Mouse (Mus musculus): ENCODE results near the gene Mamstr. TPM values are rescaled to one million over a fixed set of nuclear protein-coding genes. Genes with fewer than 3 reads are reported as not detected.
A peak's percentile ranks its signal among the peaks of the same experiment; 100 is the strongest.

The Mamstr gene
- polyA plus RNA-seq, 1 experiment = 0.48 TPM

DNA sequence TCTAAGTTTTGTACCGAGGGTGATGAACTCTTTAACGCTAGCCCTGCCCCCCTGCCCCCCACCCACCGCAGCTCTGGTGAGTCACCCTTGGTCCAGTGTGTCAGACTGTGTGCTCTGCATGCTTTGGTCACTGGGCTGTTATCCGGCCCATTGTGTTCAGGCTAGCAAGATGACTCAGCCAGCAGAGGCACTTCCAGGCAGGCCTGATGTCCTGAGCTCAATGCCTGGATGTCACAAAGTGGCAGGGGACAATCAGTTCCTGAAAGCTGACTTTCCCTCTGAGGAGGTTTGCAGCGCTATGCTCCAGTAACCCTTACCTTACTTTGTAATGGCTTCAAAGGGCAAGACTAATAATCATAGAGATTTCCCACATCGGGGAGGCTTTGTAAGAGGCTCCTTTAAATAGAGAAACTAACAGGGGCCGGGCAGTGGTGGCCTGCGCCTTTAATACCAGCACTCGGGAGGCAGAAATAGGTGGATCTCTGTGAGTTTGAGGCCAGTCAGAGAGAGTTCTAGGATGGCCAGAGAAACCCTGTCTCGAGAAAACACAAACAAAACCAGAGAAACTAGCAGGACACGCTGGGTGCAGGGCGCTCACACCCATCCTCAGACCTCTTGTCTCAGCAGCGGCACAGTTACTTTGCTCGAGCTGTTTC, 40.3 kb downstream of the Mamstr start:
- no peak overlapping the region for H3ac ChIP-seq (ENCODE audit: control insufficient read depth, insufficient read length, low read depth)
- TF ChIP-seq CEBPB (IDR thresholded peaks at IDR 0.05; ENCODE audit: low read depth) (no peak), CTCF (IDR thresholded peaks at IDR 0.05; ENCODE audit: control insufficient read depth, insufficient read depth, insufficient read length) (no peak), MYOD1 (IDR thresholded peaks at IDR 0.05; ENCODE audit: control insufficient read depth, insufficient read length, low read depth) (no peak), FOSL1 (IDR thresholded peaks at IDR 0.05; ENCODE audit: insufficient read depth, low read length, poor library complexity, severe bottlenecking) (peak; percentile 70), MAX (IDR thresholded peaks at IDR 0.05) (peak; percentile 84), USF1 (IDR thresholded peaks at IDR 0.05; ENCODE audit: low read depth) (no peak)
- no peaks in the 10 kb centered on the region for H3K79me2 ChIP-seq (ENCODE audit: control insufficient read depth, insufficient read depth)
- no peak overlapping the region for H3K4me3 ChIP-seq (ENCODE audit: insufficient read depth, poor library complexity, severe bottlenecking)
- no peaks in the 10 kb centered on the region for H3K79me3 ChIP-seq (ENCODE audit: low read depth)
- H3K36me3 ChIP-seq (ENCODE audit: control insufficient read depth, insufficient read depth) = no peaks in the 10 kb centered on the region
- no peaks in the 10 kb centered on the region for H3K27me3 ChIP-seq (ENCODE audit: control insufficient read depth, insufficient read depth, insufficient read length)

DNA sequence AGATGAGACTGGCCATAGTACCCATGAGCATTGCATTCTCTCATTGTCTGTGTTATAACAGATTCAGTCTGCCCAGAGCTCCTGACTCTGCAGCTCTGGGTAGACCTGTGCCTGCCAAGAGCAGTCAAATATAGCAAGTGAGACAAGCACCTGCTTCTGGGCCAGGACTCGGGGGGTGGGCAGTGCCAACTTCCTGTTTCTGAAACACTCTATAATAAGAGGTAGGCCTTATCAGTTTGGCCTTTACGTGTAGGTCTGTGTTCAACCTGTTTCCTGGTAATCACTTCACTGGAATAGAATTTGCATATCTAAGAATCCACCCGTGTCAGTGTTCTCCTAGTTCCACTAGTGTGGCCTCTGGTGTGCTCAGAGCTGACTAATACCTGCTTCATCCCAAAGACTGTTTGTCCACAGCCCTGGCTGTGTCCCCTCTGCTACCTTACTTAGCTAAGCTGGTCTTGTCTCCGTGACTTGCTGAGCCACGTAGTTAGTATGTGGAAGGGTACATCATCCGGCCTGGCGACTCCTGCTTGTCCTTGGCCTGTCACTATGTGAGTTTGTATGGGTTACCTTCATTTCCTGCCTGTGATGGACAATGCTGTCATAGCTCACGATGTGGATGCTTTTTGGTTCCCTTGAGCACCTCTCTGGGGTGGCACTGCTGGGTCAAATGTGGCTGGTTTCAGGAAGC, 41.4 kb downstream of the Mamstr start:
- Histone ChIP-seq H3K79me3 (ENCODE audit: low read depth) (no peaks in the 10 kb centered on the region), H3K36me3 (ENCODE audit: control insufficient read depth, insufficient read depth) (no peaks in the 10 kb centered on the region), H3K27me3 (ENCODE audit: control insufficient read depth, insufficient read depth, insufficient read length) (no peaks in the 10 kb centered on the region), H3K79me2 (ENCODE audit: control insufficient read depth, insufficient read depth) (no peaks in the 10 kb centered on the region), H3ac (ENCODE audit: control insufficient read depth, insufficient read length, low read depth) (no peak overlapping the region), H3K4me3 (ENCODE audit: insufficient read depth, poor library complexity, severe bottlenecking) (no peak overlapping the region)
- no peak for TF ChIP-seq MYOG (IDR thresholded peaks at IDR 0.05; ENCODE audit: control insufficient read depth, extremely low read depth, insufficient read length)
- TF ChIP-seq CEBPB (IDR thresholded peaks at IDR 0.05; ENCODE audit: low read depth) = no peak
- no peak for TF ChIP-seq FOSL1 (IDR thresholded peaks at IDR 0.05; ENCODE audit: insufficient read depth, low read length, poor library complexity, severe bottlenecking)
- TF ChIP-seq MYOD1 (IDR thresholded peaks at IDR 0.05; ENCODE audit: control insufficient read depth, insufficient read length, low read depth) = no peak
- no peak for TF ChIP-seq CTCF (IDR thresholded peaks at IDR 0.05; ENCODE audit: control insufficient read depth, insufficient read depth, insufficient read length)
- no peak for TF ChIP-seq USF1 (IDR thresholded peaks at IDR 0.05; ENCODE audit: low read depth)
- no peak for TF ChIP-seq MAX (IDR thresholded peaks at IDR 0.05)

DNA sequence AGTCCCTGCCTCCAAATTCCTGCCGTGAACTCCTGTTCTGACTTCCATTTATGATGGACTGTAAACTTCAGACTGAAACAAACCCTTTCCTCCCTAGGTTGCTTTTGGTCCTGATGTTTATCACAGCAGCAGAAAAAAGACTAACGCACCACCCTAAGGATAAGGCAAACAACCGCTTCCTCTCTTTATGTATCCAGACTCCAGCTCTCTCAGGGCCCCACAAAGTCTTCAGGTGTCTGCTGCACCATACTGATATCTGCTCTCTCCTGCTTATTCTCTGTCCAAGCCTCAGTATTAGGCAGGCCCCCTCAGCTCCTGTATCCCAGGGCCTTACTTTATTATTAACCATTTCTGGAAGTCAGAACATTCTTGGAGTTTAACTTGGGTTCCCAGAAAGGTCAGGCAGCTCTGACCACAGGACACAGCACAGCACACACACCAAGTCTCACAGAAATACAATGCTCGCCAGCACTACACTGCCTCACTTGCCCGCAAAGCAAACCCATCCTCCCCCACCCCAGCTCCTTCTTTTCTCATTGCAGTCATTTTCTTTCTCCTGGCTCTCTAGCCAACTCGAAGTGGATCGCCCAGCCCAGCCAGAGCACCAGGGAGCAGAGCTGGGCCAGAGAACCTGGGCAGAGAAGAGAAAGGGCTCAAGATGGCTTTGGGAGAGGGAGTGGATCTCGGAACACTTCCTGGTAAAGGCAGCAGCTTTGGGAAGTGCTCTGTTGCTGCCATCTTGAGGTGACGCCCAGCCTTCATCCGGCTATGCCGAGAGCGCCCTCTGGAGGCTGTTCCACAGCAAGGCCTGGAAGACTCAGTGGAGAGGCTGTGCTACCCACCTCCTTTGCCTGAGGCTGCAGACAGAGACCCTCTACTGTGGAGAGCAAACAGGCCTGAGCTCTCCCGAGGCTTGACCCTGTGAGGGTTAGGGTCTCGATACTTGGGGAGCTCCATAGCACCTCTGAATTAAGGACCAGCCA, 42.7 kb downstream of the Mamstr start:
- Histone ChIP-seq H3K79me3 (ENCODE audit: low read depth) (no peaks in the 10 kb centered on the region), H3ac (ENCODE audit: control insufficient read depth, insufficient read length, low read depth) (no peak overlapping the region), H3K79me2 (ENCODE audit: control insufficient read depth, insufficient read depth) (no peaks in the 10 kb centered on the region), H3K4me3 (ENCODE audit: insufficient read depth, poor library complexity, severe bottlenecking) (no peak overlapping the region), H3K36me3 (ENCODE audit: control insufficient read depth, insufficient read depth) (no peaks in the 10 kb centered on the region), H3K27me3 (ENCODE audit: control insufficient read depth, insufficient read depth, insufficient read length) (no peaks in the 10 kb centered on the region)
- TF ChIP-seq USF1 (IDR thresholded peaks at IDR 0.05; ENCODE audit: low read depth) (no peak), CTCF (IDR thresholded peaks at IDR 0.05; ENCODE audit: control insufficient read depth, insufficient read depth, insufficient read length) (peak; percentile 93)

DNA sequence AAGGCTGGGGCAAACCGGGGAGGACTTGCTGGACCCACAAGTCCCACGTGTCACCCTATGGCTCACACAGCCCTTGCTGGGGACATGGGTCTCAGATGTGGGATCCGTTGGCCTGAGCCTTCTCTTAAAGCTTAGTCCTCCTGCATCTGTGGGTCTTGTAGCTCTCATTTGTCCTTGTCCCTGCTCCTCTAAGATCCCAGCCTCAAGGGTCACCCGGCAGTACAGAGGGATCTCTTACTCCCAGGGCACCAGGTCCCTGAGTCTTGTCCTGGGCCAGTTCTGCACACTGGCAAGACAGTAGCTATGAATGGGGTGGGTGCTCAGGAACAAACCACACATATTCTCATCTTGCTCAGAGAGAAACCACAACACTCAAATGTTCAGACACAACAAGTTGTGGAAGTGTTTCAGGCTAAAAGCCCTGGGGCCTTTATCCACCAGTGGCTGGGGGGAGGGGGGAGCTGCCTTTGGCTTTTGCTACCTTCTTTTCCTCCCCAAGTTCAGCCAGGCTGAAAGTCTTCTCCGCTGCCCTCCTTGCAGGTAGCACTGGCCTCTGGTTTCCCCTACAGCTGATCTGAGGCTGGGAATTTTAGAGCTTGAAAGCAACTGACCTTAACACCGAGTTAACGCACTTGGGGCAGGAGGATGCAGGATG, 43.7 kb downstream of the Mamstr start, which contains the start of gene Ntn5:
Gene Ntn5 (plus strand): TSS at position 627 of the 655 bp plus-strand sequence.
- TF ChIP-seq MYOG (IDR thresholded peaks at IDR 0.05; ENCODE audit: control insufficient read depth, extremely low read depth, insufficient read length) (no peak), USF1 (IDR thresholded peaks at IDR 0.05; ENCODE audit: low read depth) (no peak), MYOD1 (IDR thresholded peaks at IDR 0.05; ENCODE audit: control insufficient read depth, insufficient read length, low read depth) (no peak), CEBPB (IDR thresholded peaks at IDR 0.05; ENCODE audit: low read depth) (no peak), FOSL1 (IDR thresholded peaks at IDR 0.05; ENCODE audit: insufficient read depth, low read length, poor library complexity, severe bottlenecking) (no peak), MAX (IDR thresholded peaks at IDR 0.05) (no peak), CTCF (IDR thresholded peaks at IDR 0.05; ENCODE audit: control insufficient read depth, insufficient read depth, insufficient read length) (no peak)
- no peaks in the 10 kb centered on the region for H3K27me3 ChIP-seq (ENCODE audit: control insufficient read depth, insufficient read depth, insufficient read length)
- no peaks in the 10 kb centered on the region for H3K36me3 ChIP-seq (ENCODE audit: control insufficient read depth, insufficient read depth)
- H3K4me3 ChIP-seq (ENCODE audit: insufficient read depth, poor library complexity, severe bottlenecking) = no peak within 1 kb of the TSS
- no peaks in the 10 kb centered on the region for H3K79me2 ChIP-seq (ENCODE audit: control insufficient read depth, insufficient read depth)
- no peak within 1 kb of the TSS for H3ac ChIP-seq (ENCODE audit: control insufficient read depth, insufficient read length, low read depth)
- H3K79me3 ChIP-seq (ENCODE audit: low read depth) = no peaks in the 10 kb centered on the region

DNA sequence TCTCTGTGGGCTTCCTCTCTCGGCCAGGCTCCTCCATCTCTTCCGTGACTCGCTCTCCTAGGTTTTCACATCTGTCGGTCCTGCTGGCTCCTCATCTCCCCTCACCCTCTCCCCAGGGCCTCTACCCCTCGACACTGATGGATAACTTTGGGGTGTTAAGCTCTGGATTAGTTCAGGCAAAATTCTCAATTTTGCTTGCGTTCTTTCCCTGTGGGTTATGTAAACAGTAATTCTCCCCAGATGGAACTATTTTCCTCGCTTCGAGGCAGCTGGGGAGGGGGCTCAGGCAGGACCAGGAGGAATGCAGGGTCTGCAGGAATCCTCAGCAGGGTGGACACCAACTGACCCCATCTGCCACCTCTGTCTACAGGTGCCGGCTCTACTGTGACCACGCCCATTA, 46.0 kb downstream of the Mamstr start:
- Histone ChIP-seq H3K27me3 (ENCODE audit: control insufficient read depth, insufficient read depth, insufficient read length) (no peaks in the 10 kb centered on the region), H3K4me3 (ENCODE audit: insufficient read depth, poor library complexity, severe bottlenecking) (no peak overlapping the region), H3ac (ENCODE audit: control insufficient read depth, insufficient read length, low read depth) (no peak overlapping the region), H3K36me3 (ENCODE audit: control insufficient read depth, insufficient read depth) (no peaks in the 10 kb centered on the region), H3K79me2 (ENCODE audit: control insufficient read depth, insufficient read depth) (no peaks in the 10 kb centered on the region), H3K79me3 (ENCODE audit: low read depth) (no peaks in the 10 kb centered on the region)
- TF ChIP-seq MAX (IDR thresholded peaks at IDR 0.05) = no peak
- no peak for TF ChIP-seq CEBPB (IDR thresholded peaks at IDR 0.05; ENCODE audit: low read depth)
- TF ChIP-seq MYOG (IDR thresholded peaks at IDR 0.05; ENCODE audit: control insufficient read depth, extremely low read depth, insufficient read length) = no peak
- no peak for TF ChIP-seq MYOD1 (IDR thresholded peaks at IDR 0.05; ENCODE audit: control insufficient read depth, insufficient read length, low read depth)
- no peak for TF ChIP-seq FOSL1 (IDR thresholded peaks at IDR 0.05; ENCODE audit: insufficient read depth, low read length, poor library complexity, severe bottlenecking)
- TF ChIP-seq CTCF (IDR thresholded peaks at IDR 0.05; ENCODE audit: control insufficient read depth, insufficient read depth, insufficient read length) = no peak
- TF ChIP-seq USF1 (IDR thresholded peaks at IDR 0.05; ENCODE audit: low read depth) = no peak
